Mouse (Mus musculus): ENCODE results near the gene Arx. TPM values are rescaled to one million over a fixed set of nuclear protein-coding genes. Genes with fewer than 3 reads are reported as not detected.

Arx gene
- polyA plus RNA-seq, 1 experiment from 2014 or later: 0.05 TPM

DNA sequence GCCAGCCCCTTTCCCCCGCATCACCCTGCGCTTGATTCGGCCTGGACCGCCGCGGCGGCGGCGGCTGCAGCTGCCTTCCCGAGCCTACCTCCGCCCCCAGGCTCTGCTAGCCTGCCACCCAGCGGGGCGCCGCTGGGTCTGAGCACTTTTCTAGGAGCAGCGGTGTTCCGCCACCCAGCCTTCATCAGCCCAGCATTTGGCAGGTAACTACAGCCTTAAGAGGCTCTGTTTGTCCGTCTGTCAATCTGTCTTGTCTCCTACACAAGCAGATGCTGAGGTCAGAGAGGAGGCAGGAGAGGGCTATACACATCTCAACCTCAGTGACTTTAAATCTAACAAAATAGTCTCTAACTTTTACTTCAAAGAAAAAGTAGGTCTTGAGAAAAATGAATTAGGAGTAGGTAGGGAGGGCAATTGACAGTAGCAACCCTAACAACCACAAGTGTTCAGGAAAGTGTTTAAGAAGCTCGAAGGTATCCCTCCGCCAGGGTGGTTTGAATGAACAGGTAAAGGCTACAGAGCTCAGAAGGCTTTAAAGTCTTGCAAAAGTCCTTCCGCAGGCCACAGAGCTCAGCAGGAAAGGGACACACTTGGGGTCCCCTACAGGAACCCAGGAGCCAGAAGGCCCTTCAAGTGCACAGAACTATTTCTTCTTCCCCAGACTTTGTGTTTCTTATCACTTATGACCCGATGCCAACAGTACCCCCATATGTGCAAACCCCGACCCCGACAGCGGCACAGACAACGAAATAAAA is 8.7 kb downstream of the Arx start:
- no peak overlapping the region for H3K4me2 ChIP-seq
- H3K27me3 ChIP-seq: peaks cover 100% of the 10 kb centered on the region
- no peak overlapping the region for H3K4me3 ChIP-seq (replicated peaks)
- no peak for ATAC-seq (ENCODE audit: insufficient read depth)
- WGBS (ENCODE audit: insufficient replicate concordance): 14% methylated on average over 25 of the region's 25 CpGs
- H3K9ac ChIP-seq: no peak overlapping the region
- no peak overlapping the region for H3K27ac ChIP-seq (replicated peaks)
- no peaks in the 10 kb centered on the region for H3K36me3 ChIP-seq (replicated peaks)
- no peaks in the 10 kb centered on the region for H3K9me3 ChIP-seq (replicated peaks)
- no peaks in the 10 kb centered on the region for H3K4me1 ChIP-seq (replicated peaks)

GRCm38 (mm10) chrX:93295819-93296218 is 9.6 kb downstream of the Arx start:
- Histone ChIP-seq H3K36me3 (replicated peaks) (no peaks in the 10 kb centered on the region), H3K4me1 (replicated peaks) (no peaks in the 10 kb centered on the region), H3K4me2 (no peak overlapping the region), H3K9me3 (replicated peaks) (no peaks in the 10 kb centered on the region), H3K9ac (no peak overlapping the region), H3K4me3 (replicated peaks) (no peak overlapping the region), H3K27me3 (peaks cover 100% of the 10 kb centered on the region), H3K27ac (replicated peaks) (no peak overlapping the region)
- WGBS (ENCODE audit: insufficient replicate concordance): 19% methylated on average over 5 of the region's 5 CpGs
- no peak for ATAC-seq (ENCODE audit: insufficient read depth)

- Histone ChIP-seq H3K4me2 (peak overlapping the region; percentile 30), H3K4me1 (replicated peaks) (no peaks in the 10 kb centered on the region), H3K9me3 (replicated peaks) (no peaks in the 10 kb centered on the region), H3K27ac (replicated peaks) (no peak overlapping the region), H3K36me3 (replicated peaks) (no peaks in the 10 kb centered on the region), H3K27me3 (peaks cover 100% of the 10 kb centered on the region), H3K4me3 (replicated peaks) (no peak overlapping the region; the same call in 1 of the 2 replicates), H3K9ac (no peak overlapping the region)
- 14% methylated on average over 40 of the region's 40 CpGs for WGBS (ENCODE audit: insufficient replicate concordance)
- ATAC-seq (ENCODE audit: insufficient read depth): no peak
Measured at GRCm38 (mm10) chrX:93297001-93297441, 10.8 kb downstream of the Arx start.

GRCm38 (mm10) chrX:93299046-93299626 is 12.9 kb downstream of the Arx start:
- no peaks in the 10 kb centered on the region for H3K36me3 ChIP-seq (replicated peaks)
- no peak for ATAC-seq (ENCODE audit: insufficient read depth)

GRCm38 (mm10) chrX:93299771-93300170 is 13.5 kb downstream of the Arx start:
- 19% methylated on average over 6 of the region's 6 CpGs for WGBS (ENCODE audit: insufficient replicate concordance)
- Histone ChIP-seq H3K4me1 (replicated peaks) (no peaks in the 10 kb centered on the region), H3K4me3 (replicated peaks) (no peak overlapping the region), H3K27ac (replicated peaks) (no peak overlapping the region), H3K27me3 (peaks cover 91% of the 10 kb centered on the region), H3K9me3 (replicated peaks) (no peaks in the 10 kb centered on the region), H3K9ac (no peak overlapping the region), H3K4me2 (no peak overlapping the region), H3K36me3 (replicated peaks) (no peaks in the 10 kb centered on the region)
- ATAC-seq (ENCODE audit: insufficient read depth): no peak

More at GRCm38 (mm10) chrX:93299046-93299626, 12.9 kb downstream of the Arx start:
- Histone ChIP-seq H3K4me1 (replicated peaks) (no peaks in the 10 kb centered on the region), H3K4me2 (peak overlapping the region; percentile 41), H3K27me3 (peaks cover 95% of the 10 kb centered on the region), H3K4me3 (replicated peaks) (peak overlapping the region; percentile 25), H3K9me3 (replicated peaks) (no peaks in the 10 kb centered on the region), H3K9ac (no peak overlapping the region), H3K27ac (replicated peaks) (no peak overlapping the region)
- 11% methylated on average over 43 of the region's 43 CpGs for WGBS (ENCODE audit: insufficient replicate concordance)

GRCm38 (mm10) chrX:93300183-93300815 is 14.1 kb downstream of the Arx start:
- Histone ChIP-seq H3K36me3 (replicated peaks) (no peaks in the 10 kb centered on the region), H3K4me1 (replicated peaks) (no peaks in the 10 kb centered on the region), H3K4me3 (replicated peaks) (no peak overlapping the region), H3K27me3 (peaks cover 86% of the 10 kb centered on the region), H3K9me3 (replicated peaks) (no peaks in the 10 kb centered on the region), H3K27ac (replicated peaks) (no peak overlapping the region), H3K9ac (no peak overlapping the region), H3K4me2 (no peak overlapping the region)
- 19% methylated on average over 10 of the region's 10 CpGs for WGBS (ENCODE audit: insufficient replicate concordance)
- ATAC-seq (ENCODE audit: insufficient read depth): no peak

GRCm38 (mm10) chrX:93301798-93302197 is 15.6 kb downstream of the Arx start:
- Histone ChIP-seq H3K4me3 (replicated peaks) (no peak overlapping the region), H3K4me1 (replicated peaks) (no peaks in the 10 kb centered on the region), H3K27me3 (peaks cover 71% of the 10 kb centered on the region), H3K27ac (replicated peaks) (no peak overlapping the region), H3K36me3 (replicated peaks) (no peaks in the 10 kb centered on the region), H3K9ac (no peak overlapping the region), H3K9me3 (replicated peaks) (no peaks in the 10 kb centered on the region), H3K4me2 (no peak overlapping the region)
- WGBS (ENCODE audit: insufficient replicate concordance): 7% methylated on average over 7 of the region's 7 CpGs
- ATAC-seq (ENCODE audit: insufficient read depth): no peak

- Histone ChIP-seq H3K9ac (no peak overlapping the region), H3K27ac (replicated peaks) (no peak overlapping the region), H3K9me3 (replicated peaks) (no peaks in the 10 kb centered on the region), H3K4me1 (replicated peaks) (no peaks in the 10 kb centered on the region), H3K4me2 (no peak overlapping the region), H3K36me3 (replicated peaks) (no peaks in the 10 kb centered on the region), H3K4me3 (replicated peaks) (no peak overlapping the region), H3K27me3 (peaks cover 31% of the 10 kb centered on the region)
- no peak for ATAC-seq (ENCODE audit: insufficient read depth)
- 75% methylated on average over 7 of the region's 7 CpGs for WGBS (ENCODE audit: insufficient replicate concordance)
Measured at GRCm38 (mm10) chrX:93305780-93306179, 19.5 kb downstream of the Arx start.

- 66% methylated on average over 4 of the region's 4 CpGs for WGBS (ENCODE audit: insufficient replicate concordance)
- no peaks in the 10 kb centered on the region for H3K36me3 ChIP-seq (replicated peaks)
- no peaks in the 10 kb centered on the region for H3K4me1 ChIP-seq (replicated peaks)
- no peak overlapping the region for H3K4me3 ChIP-seq (replicated peaks)
- H3K27ac ChIP-seq (replicated peaks): no peak overlapping the region
- no peak overlapping the region for H3K9ac ChIP-seq
- H3K4me2 ChIP-seq: no peak overlapping the region
- ATAC-seq (ENCODE audit: insufficient read depth): no peak
- H3K27me3 ChIP-seq: no peaks in the 10 kb centered on the region
- no peaks in the 10 kb centered on the region for H3K9me3 ChIP-seq (replicated peaks)
Measured at GRCm38 (mm10) chrX:93317577-93317976, 31.3 kb downstream of the Arx start.

- H3K27me3 ChIP-seq: no peaks in the 10 kb centered on the region
- H3K27ac ChIP-seq (replicated peaks): no peak overlapping the region
- no peak overlapping the region for H3K4me2 ChIP-seq
- H3K36me3 ChIP-seq (replicated peaks): no peaks in the 10 kb centered on the region
- WGBS (ENCODE audit: insufficient replicate concordance): 30% methylated on average over 2 of the region's 2 CpGs
- ATAC-seq (ENCODE audit: insufficient read depth): no peak
- H3K4me3 ChIP-seq (replicated peaks): no peak overlapping the region
- no peak overlapping the region for H3K9ac ChIP-seq
- H3K9me3 ChIP-seq (replicated peaks): no peaks in the 10 kb centered on the region
- no peaks in the 10 kb centered on the region for H3K4me1 ChIP-seq (replicated peaks)
Measured at GRCm38 (mm10) chrX:93319979-93320378, 33.7 kb downstream of the Arx start.

GRCm38 (mm10) chrX:93321336-93321735 is 35.1 kb downstream of the Arx start:
- Histone ChIP-seq H3K9me3 (replicated peaks) (no peaks in the 10 kb centered on the region), H3K27ac (replicated peaks) (no peak overlapping the region), H3K4me2 (no peak overlapping the region), H3K36me3 (replicated peaks) (no peaks in the 10 kb centered on the region), H3K27me3 (no peaks in the 10 kb centered on the region), H3K4me3 (replicated peaks) (no peak overlapping the region), H3K4me1 (replicated peaks) (no peaks in the 10 kb centered on the region), H3K9ac (no peak overlapping the region)
- no peak for ATAC-seq (ENCODE audit: insufficient read depth)
- 66% methylated on average over 1 of the region's 1 CpGs for WGBS (ENCODE audit: insufficient replicate concordance)

Measured in liver, embryonic 15.5 days (tissue).